Mouse (Mus musculus) CD8-positive naive resting alpha-beta T cell, adult 2 months (primary cell): ENCODE data around the gene Vrk1.

ENCODE experiments used
- DNase-seq, 2 experiments: peaks; one replicate each; pipeline ENCODE4 v3.0.0; 2022; ENCODE audit warnings: low read depth in 2 of 2, low spot score in 2 of 2

Gene Vrk1

GRCm38 (mm10) chr12:106115070-106115891, 105.3 kb downstream of the Vrk1 start:
- DNase-seq, result no peak

GRCm38 (mm10) chr12:106115892-106116206, 105.8 kb downstream of the Vrk1 start:
- DNase-seq, result no peak

- DNase-seq, result no peak
These were observed 113.2 kb downstream of the Vrk1 start for GRCm38 (mm10) chr12:106123276-106123675.

- no peak for DNase-seq
These were observed 114.6 kb downstream of the Vrk1 start for GRCm38 (mm10) chr12:106124581-106124980.
